In the genomic region with DNA sequence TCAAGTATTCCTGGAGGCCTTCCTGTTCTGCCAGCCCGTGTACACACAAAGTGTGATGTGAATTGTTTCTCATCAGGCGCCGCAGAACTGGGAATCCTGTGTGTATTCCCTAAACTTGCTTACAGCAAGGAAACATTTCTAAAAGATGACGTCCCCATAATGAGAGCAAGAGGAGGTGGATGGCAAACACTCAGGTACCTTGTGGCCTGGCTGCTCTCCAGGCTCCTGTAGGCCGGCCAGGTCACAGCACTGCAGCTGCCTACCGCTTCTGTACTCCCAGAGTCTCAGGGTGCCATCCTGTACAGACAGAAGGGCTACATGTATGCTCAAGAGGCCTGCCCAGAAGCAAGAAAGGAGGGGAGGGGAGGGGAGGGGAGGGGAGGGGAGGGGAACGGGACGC, we compare ENCODE assay signal across 15 mouse cellular contexts.
"Had no signal": no experiment of that assay in that cellular context is flagged by ENCODE, and none has a peak within 500 bp of the region (broad histone marks: within the 10 kb centered on the region; RNA-seq: fewer than 3 reads in every experiment).

No protein-coding gene starts in this region.

- H3K27me3 ChIP-seq: kidney, embryonic 15.5 days; limb, embryonic 12.5 days; liver, embryonic 13.5 days; midbrain, embryonic 15.5 days; neural tube, embryonic 13.5 days; stomach, embryonic 15.5 days had no signal

- H3K27ac ChIP-seq: kidney, embryonic 15.5 days; limb, embryonic 12.5 days; liver, embryonic 13.5 days; midbrain, embryonic 10.5 days; midbrain, embryonic 15.5 days; neural tube, embryonic 13.5 days; stomach, embryonic 15.5 days had no signal

- ATAC-seq: liver, postnatal 0 days; midbrain, embryonic 15.5 days had no signal

- H3K9me3 ChIP-seq: kidney, embryonic 15.5 days; limb, embryonic 12.5 days; liver, embryonic 13.5 days; midbrain, embryonic 10.5 days; midbrain, embryonic 15.5 days; neural tube, embryonic 13.5 days; stomach, embryonic 15.5 days had no signal

- H3K4me1 ChIP-seq: limb, embryonic 12.5 days; midbrain, embryonic 15.5 days; stomach, embryonic 15.5 days had no signal

- H3K4me2 ChIP-seq: kidney, embryonic 15.5 days; limb, embryonic 12.5 days; liver, embryonic 13.5 days; midbrain, embryonic 15.5 days; neural tube, embryonic 13.5 days; stomach, embryonic 15.5 days had no signal

- H3K9ac ChIP-seq: kidney, embryonic 15.5 days; limb, embryonic 12.5 days; liver, embryonic 13.5 days; liver, postnatal 0 days; midbrain, embryonic 15.5 days; neural tube, embryonic 13.5 days; stomach, embryonic 15.5 days had no signal

- H3K4me3 ChIP-seq: kidney, embryonic 15.5 days; limb, embryonic 12.5 days; liver, embryonic 13.5 days; midbrain, embryonic 10.5 days; midbrain, embryonic 15.5 days; neural tube, embryonic 13.5 days; stomach, embryonic 15.5 days had no signal

- DNase-seq: kidney, adult 2 months; kidney, postnatal 14 days; layer of hippocampus, postnatal 36 days; liver; liver, embryonic 13.5 days; liver, postnatal 0 days; retina, postnatal 1 day; right cerebral cortex, postnatal 14 days; thymus, postnatal 36 days had no signal
